Mouse (Mus musculus) CD4-positive, CD25-positive, alpha-beta regulatory T cell, adult 2 months (primary cell): ENCODE data around the gene Vwa3a.
"Not testable (repeated sequence)": the region's sequence is repeated elsewhere in the genome, so short reads cannot be mapped to it uniquely, and the experiment has no call there.

Source experiments
- DNase-seq: peaks from one replicate; pipeline ENCODE4 v3.0.0-alpha.2; 2012; ENCODE audit warnings: low read depth, low spot score

The Vwa3a gene

GRCm38 (mm10) chr7:120739018-120739417 lies at the start of gene Vwa3a:
Gene Vwa3a (plus strand): TSS chr7:120739318.
- no peak for DNase-seq

- peak; percentile 59 for DNase-seq
These were observed 48.5 kb upstream of the Vwa3a start for GRCm38 (mm10) chr7:120690634-120691033.

GRCm38 (mm10) chr7:120693831-120694375 lies 45.2 kb upstream of the Vwa3a start:
- DNase-seq: no peak

DNA sequence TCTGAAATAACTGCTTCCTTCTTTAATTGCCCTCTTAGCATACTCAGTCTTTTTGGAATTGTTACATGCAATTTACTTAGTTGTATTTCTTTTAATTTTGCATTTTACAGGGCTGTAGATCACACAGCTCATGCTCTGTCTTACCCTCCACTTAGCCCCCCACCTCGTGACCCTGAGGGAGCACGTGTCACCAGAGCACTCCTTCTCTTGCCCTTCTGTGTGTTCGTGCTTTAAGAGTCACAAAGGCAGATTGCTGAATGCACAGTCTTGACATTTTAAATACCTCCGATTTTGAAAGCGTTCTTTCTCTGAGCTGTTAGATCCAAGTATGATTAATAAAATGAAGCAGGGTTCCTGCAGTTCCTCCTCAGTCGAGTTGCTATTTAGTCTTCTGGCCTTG lies 43.9 kb upstream of the Vwa3a start:
- no peak for DNase-seq

GRCm38 (mm10) chr7:120695641-120696040 lies 43.5 kb upstream of the Vwa3a start:
- DNase-seq: no peak

DNA sequence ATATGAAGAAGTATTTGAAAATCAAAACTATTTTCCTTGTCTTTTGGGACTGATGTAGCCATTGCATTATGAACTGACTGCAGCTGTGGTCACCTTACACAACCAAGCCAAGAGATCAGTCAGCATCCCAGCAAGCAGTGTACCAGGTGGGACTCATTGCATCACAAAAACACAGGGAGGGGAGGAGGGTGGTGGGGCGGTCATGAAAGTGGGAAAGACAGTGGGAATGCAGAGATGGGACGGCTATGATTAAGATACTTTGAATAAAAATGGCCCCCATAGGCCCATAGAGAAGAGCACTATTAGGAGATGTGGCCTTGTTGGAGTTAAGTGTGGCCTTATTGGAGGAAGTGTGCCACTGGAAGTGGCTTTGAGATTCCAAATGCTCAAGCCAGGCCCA lies 42.8 kb upstream of the Vwa3a start:
- no peak for DNase-seq

DNA sequence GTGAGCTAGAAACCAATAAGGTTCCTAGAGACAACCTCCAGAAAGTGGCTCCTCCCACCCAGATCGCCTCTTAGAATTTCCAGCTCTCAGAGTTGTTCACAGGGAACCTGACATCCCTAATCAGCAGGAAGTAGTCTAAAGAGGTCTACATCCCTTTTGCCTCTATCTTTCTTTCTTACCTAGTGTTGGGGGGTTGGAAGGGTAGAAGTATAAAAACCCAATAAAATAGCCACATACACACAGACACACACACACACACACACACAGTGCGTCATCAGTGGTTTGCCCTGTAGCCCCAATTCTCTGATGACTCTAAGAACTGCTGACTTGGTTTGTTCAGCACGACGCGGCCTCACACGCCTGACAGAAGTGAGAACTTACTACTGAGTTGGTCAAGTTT lies 39.5 kb upstream of the Vwa3a start:
- DNase-seq: peak; percentile 46

GRCm38 (mm10) chr7:120703888-120704287 lies 35.2 kb upstream of the Vwa3a start:
- no peak for DNase-seq

GRCm38 (mm10) chr7:120712071-120712470 lies 27.0 kb upstream of the Vwa3a start:
- no peak for DNase-seq

DNA sequence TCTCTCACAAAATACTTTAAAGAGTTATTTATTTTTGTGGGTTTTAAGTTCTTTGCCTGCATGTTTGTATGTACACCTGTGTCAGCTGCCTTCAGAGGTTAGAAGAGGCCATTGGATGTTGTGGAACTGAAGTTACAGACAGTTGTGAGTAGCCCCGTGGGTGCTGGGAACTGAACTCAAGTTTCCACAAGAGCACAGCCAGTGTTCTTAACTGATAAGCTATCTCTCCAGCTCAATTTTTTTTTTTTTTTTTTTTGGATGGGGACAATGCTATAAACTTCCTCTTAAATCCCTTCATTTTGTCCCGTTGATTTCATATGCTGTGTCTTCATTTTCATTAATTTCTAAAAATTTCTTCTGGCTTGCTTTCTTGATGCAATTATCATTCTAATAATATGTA lies 25.9 kb upstream of the Vwa3a start:
- no peak for DNase-seq

GRCm38 (mm10) chr7:120713951-120714350 lies 25.2 kb upstream of the Vwa3a start:
- not testable (repeated sequence) for DNase-seq

- no peak for DNase-seq
These were observed 21.9 kb upstream of the Vwa3a start for GRCm38 (mm10) chr7:120717261-120717660.

GRCm38 (mm10) chr7:120721051-120721450 lies 18.1 kb upstream of the Vwa3a start:
- DNase-seq: no peak

DNA sequence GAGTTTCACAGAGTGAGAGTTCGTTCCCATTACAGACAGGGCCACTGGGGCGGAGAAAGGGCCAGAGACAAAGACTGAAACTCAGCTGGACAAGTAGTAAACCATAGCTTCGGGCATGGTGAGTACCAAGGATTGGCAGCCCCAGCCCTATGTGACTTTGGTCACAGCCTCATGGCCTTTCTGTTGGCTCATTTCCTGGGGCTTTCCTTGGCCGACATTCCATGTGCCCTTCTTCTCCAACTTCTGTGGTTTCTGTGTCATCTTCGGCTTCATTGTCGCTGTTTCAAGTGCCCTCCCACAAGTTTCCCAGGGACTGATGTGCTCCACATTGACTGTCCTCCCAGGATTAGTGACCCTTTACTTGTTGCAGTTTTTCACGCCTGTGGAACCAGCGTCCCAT lies 17.7 kb upstream of the Vwa3a start:
- DNase-seq: no peak

DNA sequence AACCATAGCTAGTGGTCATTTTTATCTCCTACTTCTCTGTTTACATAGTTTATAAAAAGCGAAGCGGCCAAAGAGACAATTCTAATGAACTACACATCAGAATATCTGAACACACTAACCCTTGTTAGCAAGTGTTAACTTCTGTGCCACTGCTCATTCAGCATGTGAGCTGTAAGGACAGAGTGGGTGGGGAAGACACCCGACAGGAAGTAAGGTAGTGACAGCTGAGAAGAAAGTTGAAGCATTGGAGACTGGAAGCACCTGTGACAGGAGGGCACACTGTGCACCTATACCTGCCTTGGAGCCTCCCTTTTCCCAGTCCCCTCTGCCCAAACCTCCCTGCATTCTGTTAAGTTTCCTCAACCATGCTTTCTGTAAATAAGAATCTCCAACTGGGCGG lies 17.1 kb upstream of the Vwa3a start:
- DNase-seq: peak; percentile 22

GRCm38 (mm10) chr7:120722839-120723278 lies 16.3 kb upstream of the Vwa3a start:
- no peak for DNase-seq

GRCm38 (mm10) chr7:120727581-120727980 lies 11.5 kb upstream of the Vwa3a start:
- peak; percentile 82 for DNase-seq

DNA sequence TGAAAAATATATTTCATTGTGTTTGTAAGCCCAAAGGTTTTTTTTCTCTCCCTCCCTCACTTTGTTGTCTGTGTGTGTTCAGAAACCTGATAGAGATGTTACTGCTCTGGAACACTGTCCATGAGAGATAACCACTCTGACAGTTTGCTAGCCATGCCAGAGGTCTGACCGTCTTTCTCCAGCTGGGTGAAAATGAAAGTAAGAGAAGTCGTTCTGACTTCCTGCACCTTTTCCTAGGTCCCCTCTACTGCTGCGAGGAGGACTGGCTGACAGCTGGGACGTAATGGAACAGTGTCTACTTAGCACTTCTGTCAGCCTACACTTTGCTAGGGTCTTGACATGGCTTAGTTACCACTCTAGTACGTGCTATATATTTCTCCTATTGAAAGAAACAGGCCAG lies 9.5 kb upstream of the Vwa3a start:
- DNase-seq: peak; percentile 25

DNA sequence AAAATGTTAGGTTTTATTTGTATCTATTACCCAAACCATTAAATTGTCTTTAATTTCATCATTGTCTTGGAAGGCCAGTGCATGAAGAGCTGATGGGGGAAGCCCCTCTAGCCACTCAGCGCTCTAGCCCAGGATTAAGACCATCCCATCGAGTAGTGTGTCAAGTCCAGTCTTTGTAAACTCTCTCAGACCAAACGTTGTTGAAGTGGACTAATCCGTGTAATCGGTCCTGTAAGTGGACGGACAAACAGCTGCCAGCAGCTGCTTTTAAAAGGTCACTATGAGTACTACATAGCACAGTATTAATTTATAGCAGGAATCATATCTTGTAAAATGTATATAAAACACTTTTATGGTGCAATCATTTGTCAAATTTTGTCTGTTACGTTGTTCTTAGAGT lies 6.2 kb upstream of the Vwa3a start:
- DNase-seq: no peak

DNA sequence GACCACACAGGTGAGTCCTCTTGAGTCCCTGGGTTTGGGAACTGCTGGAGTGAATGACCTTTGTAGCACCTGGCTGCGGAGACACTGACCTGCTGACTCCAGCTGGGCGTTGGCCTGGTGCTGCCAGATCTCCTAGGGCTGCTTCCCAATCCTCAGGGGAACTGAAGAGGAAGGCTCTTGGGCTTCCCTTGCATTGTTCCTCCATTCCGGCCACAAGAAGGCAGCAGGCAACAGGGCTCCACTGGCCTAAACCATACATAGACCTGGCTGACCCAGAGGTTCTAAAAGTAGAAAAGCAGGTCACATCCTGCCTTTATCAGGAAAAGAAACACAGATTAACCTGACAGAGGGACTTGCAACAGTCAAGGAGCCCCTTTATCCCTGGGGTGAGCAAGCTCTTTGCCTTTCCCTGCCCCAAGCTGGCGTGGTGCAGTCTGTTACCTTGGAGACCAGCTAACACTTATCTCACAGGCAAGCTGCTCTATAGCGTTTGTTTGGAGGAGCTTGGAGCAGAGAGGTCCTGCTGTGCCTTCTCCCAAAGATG lies 512 bp downstream of the Vwa3a start:
- no peak for DNase-seq

- DNase-seq: no peak
These were observed 4.5 kb downstream of the Vwa3a start for GRCm38 (mm10) chr7:120743366-120744351.

DNA sequence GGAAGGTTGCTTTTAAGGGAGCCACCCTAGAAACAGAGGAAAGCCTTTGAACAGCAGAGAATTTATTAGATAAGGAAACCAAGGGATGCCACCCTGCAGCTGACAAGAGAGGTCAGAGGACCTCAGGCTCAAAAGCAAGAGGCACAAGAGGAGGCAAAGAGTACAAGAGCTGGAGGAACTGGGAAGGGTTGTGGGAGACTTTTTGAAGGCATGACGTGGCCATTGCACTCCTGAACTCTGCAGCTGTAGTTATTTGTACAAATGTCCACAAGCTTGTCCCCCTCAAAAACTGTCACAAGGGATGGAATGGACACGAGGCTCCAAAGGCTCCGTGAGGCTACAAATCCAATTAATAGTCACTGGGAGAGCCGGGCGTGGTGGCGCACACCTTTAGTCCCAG lies 5.5 kb downstream of the Vwa3a start:
- no peak for DNase-seq

GRCm38 (mm10) chr7:120746029-120746428 lies 6.9 kb downstream of the Vwa3a start:
- no peak for DNase-seq
